In the genomic region with DNA sequence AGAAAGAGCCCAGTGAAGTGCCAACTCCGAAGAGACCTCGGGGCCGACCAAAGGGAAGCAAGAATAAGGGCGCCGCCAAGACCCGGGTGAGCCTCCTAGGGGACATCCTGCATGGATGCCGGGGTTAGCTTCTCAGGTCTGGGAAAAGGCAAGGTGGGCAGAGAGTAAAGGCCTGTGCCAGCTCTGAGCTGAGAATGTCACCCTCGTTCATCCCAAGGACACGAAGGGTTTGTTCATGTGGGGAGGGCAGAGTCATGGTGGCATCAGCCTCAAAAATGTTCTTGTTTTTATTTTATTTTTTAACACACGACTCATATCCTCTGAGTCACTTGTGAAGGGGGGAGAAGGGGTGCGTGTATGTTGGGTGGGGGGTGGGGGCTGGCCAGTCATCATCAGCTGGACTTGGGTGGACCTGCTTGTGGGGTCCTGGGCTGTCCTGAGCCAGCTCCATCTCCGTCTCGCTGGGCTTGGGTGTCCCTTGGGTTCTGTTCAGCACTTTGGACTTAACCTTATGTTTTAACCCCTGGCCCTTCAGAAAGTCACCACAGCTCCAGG, we compare ENCODE assay signal across 26 mouse cellular contexts. TPM values are rescaled to one million over a fixed set of nuclear protein-coding genes. Genes with fewer than 3 reads are reported as not detected.
DNase-seq lines count a peak whose midpoint lies in the region; ATAC-seq and TF ChIP-seq lines count a peak whose summit lies in the region.
"Had no signal": no experiment of that assay in that cellular context is flagged by ENCODE, and none has a peak within 500 bp of the region (broad histone marks: within the 10 kb centered on the region; RNA-seq: fewer than 3 reads in every experiment).

No protein-coding gene starts in this region.

- peak overlapping the region; percentile 63 for H3K4me2 ChIP-seq in myocyte (ENCODE audit: low read depth)
- no peak overlapping the region for H3K4me2 ChIP-seq in forebrain, postnatal 0 days (ENCODE audit: low read depth)
- H3K4me2 ChIP-seq: embryonic facial prominence, embryonic 12.5 days; heart, embryonic 11.5 days; kidney, embryonic 15.5 days had no signal

- no peak overlapping the region for H3K9ac ChIP-seq in forebrain, postnatal 0 days
- H3K9ac ChIP-seq: embryonic facial prominence, embryonic 12.5 days; kidney, embryonic 15.5 days had no signal

- TF ChIP-seq CTCF in E14TG2a.4 (conservative IDR thresholded peaks at IDR 0.05; ENCODE audit: low read length) = no peak
- TF ChIP-seq CTCF in bone marrow macrophage, adult 2 months (IDR thresholded peaks at IDR 0.05; ENCODE audit: low read depth, low read length) = no peak
- no peak for TF ChIP-seq CTCF in forebrain, postnatal 0 days (IDR thresholded peaks at IDR 0.05; ENCODE audit: low read depth)

- H3K4me1 ChIP-seq in megakaryocyte, embryonic 14.5 days = peaks cover 73% of the 10 kb centered on the region
- peaks cover 66% of the 10 kb centered on the region for H3K4me1 ChIP-seq in E14TG2a.4 (replicated peaks; ENCODE audit: low read depth, low read length)
- peaks cover 19% of the 10 kb centered on the region for H3K4me1 ChIP-seq in bone marrow macrophage, adult 2 months (ENCODE audit: control insufficient read depth, insufficient read depth, low read length)
- peaks cover 84% of the 10 kb centered on the region for H3K4me1 ChIP-seq in hindbrain, embryonic 10.5 days (replicated peaks)
- peaks cover 22% of the 10 kb centered on the region for H3K4me1 ChIP-seq in forebrain, postnatal 0 days (ENCODE audit: insufficient read depth)

- H3K27ac ChIP-seq in bone marrow macrophage, adult 2 months (ENCODE audit: insufficient read depth, low read depth, low read length) = peak overlapping the region; percentile 65
- no peak overlapping the region for H3K27ac ChIP-seq in hindbrain, embryonic 10.5 days
- no peak overlapping the region for H3K27ac ChIP-seq in forebrain, postnatal 0 days (ENCODE audit: low read depth, low read length)
- H3K27ac ChIP-seq: hindbrain, postnatal 0 days; kidney, embryonic 15.5 days had no signal

- peaks cover 45% of the 10 kb centered on the region for H3K36me3 ChIP-seq in megakaryocyte, embryonic 14.5 days (replicated peaks; ENCODE audit: low read length)
- H3K36me3 ChIP-seq in E14TG2a.4 (ENCODE audit: insufficient read depth, low read length) (peaks cover 52% of the 10 kb centered on the region), myocyte (ENCODE audit: control insufficient read depth, insufficient read depth) (no peaks in the 10 kb centered on the region)
- peaks cover 41% of the 10 kb centered on the region for H3K36me3 ChIP-seq in hindbrain, embryonic 10.5 days
- H3K36me3 ChIP-seq in forebrain, postnatal 0 days (ENCODE audit: insufficient read depth) = peaks cover 5% of the 10 kb centered on the region

- TF ChIP-seq POLR2A in bone marrow macrophage, adult 2 months (IDR thresholded peaks at IDR 0.05; ENCODE audit: borderline replicate concordance, low read depth, low read length) = no peak
- TF ChIP-seq POLR2A in myocyte (IDR thresholded peaks at IDR 0.05; ENCODE audit: insufficient read length, low read depth) = no peak

- H3K79me2 ChIP-seq in myocyte (ENCODE audit: control insufficient read depth, insufficient read depth) = peaks cover 27% of the 10 kb centered on the region

- no peak for DNase-seq in hindbrain, embryonic 10.5 days (ENCODE audit: low spot score)
- DNase-seq in urinary bladder, postnatal 36 days (ENCODE audit: low spot score in 2 of 2) = no peak
- DNase-seq in forebrain, postnatal 0 days = no peak
- DNase-seq: adrenal gland, postnatal 25 days; cerebellum, postnatal 14 days; gastrocnemius, postnatal 10 days; heart, adult 11 months; left cerebral cortex, postnatal 4 days; lung, adult 2 months; lung, postnatal 14 days; thymus, postnatal 14 days had no signal

- ATAC-seq in megakaryocyte, adult 5-6 weeks (ENCODE audit: poor library complexity, severe bottlenecking) = no peak
- no peak for ATAC-seq in forebrain, postnatal 0 days
- ATAC-seq: forebrain, embryonic 14.5 days; hindbrain, postnatal 0 days; intestine, postnatal 0 days; midbrain, embryonic 16.5 days; Patski had no signal

- no peaks in the 10 kb centered on the region for H3K9me3 ChIP-seq in megakaryocyte, embryonic 14.5 days
- H3K9me3 ChIP-seq in E14TG2a.4 (ENCODE audit: low read length) = no peaks in the 10 kb centered on the region
- no peaks in the 10 kb centered on the region for H3K9me3 ChIP-seq in hindbrain, embryonic 10.5 days
- H3K9me3 ChIP-seq in forebrain, postnatal 0 days (ENCODE audit: low read length) = no peaks in the 10 kb centered on the region
- H3K9me3 ChIP-seq: embryonic facial prominence, embryonic 12.5 days; kidney, embryonic 15.5 days had no signal

- H3ac ChIP-seq in myocyte (ENCODE audit: control insufficient read depth, insufficient read length) = no peak overlapping the region

- no peaks in the 10 kb centered on the region for H3K27me3 ChIP-seq in megakaryocyte, embryonic 14.5 days (replicated peaks)
- H3K27me3 ChIP-seq in E14TG2a.4 (ENCODE audit: insufficient read depth, low read length) (no peaks in the 10 kb centered on the region), myocyte (ENCODE audit: control insufficient read depth, insufficient read depth, insufficient read length) (no peaks in the 10 kb centered on the region)
- no peaks in the 10 kb centered on the region for H3K27me3 ChIP-seq in hindbrain, embryonic 10.5 days (ENCODE audit: insufficient read depth, poor library complexity, severe bottlenecking)
- H3K27me3 ChIP-seq in forebrain, postnatal 0 days (ENCODE audit: insufficient read depth, low read length) = no peaks in the 10 kb centered on the region
- H3K27me3 ChIP-seq: embryonic facial prominence, embryonic 12.5 days; kidney, embryonic 15.5 days; Patski had no signal

- H3K4me3 ChIP-seq in megakaryocyte, embryonic 14.5 days (replicated peaks) = peak overlapping the region; percentile 50
- peak overlapping the region; percentile 95 for H3K4me3 ChIP-seq in E14TG2a.4 (replicated peaks; ENCODE audit: low read length)
- peak overlapping the region; percentile 7; the same call in 1 of the 2 replicates for H3K4me3 ChIP-seq in bone marrow macrophage, adult 2 months (ENCODE audit: insufficient read depth, low read length)
- H3K4me3 ChIP-seq in myocyte = no peak overlapping the region
- H3K4me3 ChIP-seq in hindbrain, embryonic 10.5 days = no peak overlapping the region
- H3K4me3 ChIP-seq in forebrain, postnatal 0 days (ENCODE audit: low read depth, low read length) = no peak overlapping the region
- H3K4me3 ChIP-seq: embryonic facial prominence, embryonic 12.5 days; kidney, embryonic 15.5 days had no signal

- WGBS in hindbrain, embryonic 10.5 days = 88% methylated on average over 13 of the region's 13 CpGs
- WGBS in forebrain, postnatal 0 days = 88% methylated on average over 13 of the region's 13 CpGs

TF ChIP-seq in myocyte, 11 proteins besides CTCF, POLR2A, EP300 and RAD21:
- TF ChIP-seq POLR2AphosphoS2 (IDR thresholded peaks at IDR 0.05; ENCODE audit: insufficient read length, low read depth) (no peak), USF1 (IDR thresholded peaks at IDR 0.05; ENCODE audit: low read depth) (no peak), SRF (IDR thresholded peaks at IDR 0.05; ENCODE audit: control insufficient read depth, insufficient read length, low read depth) (no peak), TCF3 (IDR thresholded peaks at IDR 0.05; ENCODE audit: insufficient read length, low read depth) (no peak), CEBPB (IDR thresholded peaks at IDR 0.05; ENCODE audit: insufficient read depth, poor library complexity, severe bottlenecking) (no peak), MAX (IDR thresholded peaks at IDR 0.05; ENCODE audit: low read depth) (no peak), MYOG (IDR thresholded peaks at IDR 0.05; ENCODE audit: control insufficient read depth in 1 of 3, insufficient read depth in 1 of 3, insufficient read length in 2 of 3, low read depth in 2 of 3) (no peak), E2F4 (IDR thresholded peaks at IDR 0.05; ENCODE audit: insufficient read depth) (no peak), REST (IDR thresholded peaks at IDR 0.05; ENCODE audit: insufficient read depth, insufficient read length) (no peak), TCF12 (IDR thresholded peaks at IDR 0.05; ENCODE audit: insufficient read depth, poor library complexity, severe bottlenecking) (no peak), MYOD1 (IDR thresholded peaks at IDR 0.05; ENCODE audit: control insufficient read depth in 1 of 3, insufficient read length in 2 of 3, low read depth in 2 of 3) (no peak)

RNA-seq across cellular contexts. Expression of a gene that starts 4.6 kb away (rescaled TPM):
- polyA plus RNA-seq in megakaryocyte, embryonic 14.5 days (2012; ENCODE audit: insufficient read depth, low replicate concordance) = 81.1 and 284 TPM in 2 replicates
- 58.0 and 63.8 TPM in 2 replicates for total RNA-seq in megakaryocyte, adult 5-6 weeks (2015)
- 55.4 and 62.9 TPM in 2 replicates for total RNA-seq in megakaryocyte, adult 5-6 weeks (2017)
- polyA plus RNA-seq in bone marrow macrophage, adult 2 months (2012; ENCODE audit: insufficient read depth, insufficient read length, missing spikeins) = 76.7 and 85.6 TPM in 2 replicates
- polyA plus RNA-seq in myocyte (2012; fragmentation: generic; extraction: Trizol) = 46.0 TPM
- polyA plus RNA-seq in hindbrain, embryonic 10.5 days (2016; fragmentation: Nextera tagmentation; extraction: Ambion mirVana) = 19.1 and 23.9 TPM in 2 replicates
- total RNA-seq in forebrain, postnatal 0 days (2014; rRNA removed) = 35.0 and 70.3 TPM in 2 replicates
- polyA plus RNA-seq in forebrain, postnatal 0 days (2015; fragmentation: Nextera tagmentation; extraction: Ambion mirVana) = 85.2 and 92.8 TPM in 2 replicates

RNA-seq across cellular contexts. Expression of a gene that starts 4.7 kb away (rescaled TPM):
- polyA plus RNA-seq in megakaryocyte, embryonic 14.5 days (2012; ENCODE audit: insufficient read depth, low replicate concordance) = 3,567 and 8,363 TPM in 2 replicates
- 159 and 170 TPM in 2 replicates for total RNA-seq in megakaryocyte, adult 5-6 weeks (2015)
- 89.8 and 99.6 TPM in 2 replicates for total RNA-seq in megakaryocyte, adult 5-6 weeks (2017)
- polyA plus RNA-seq in bone marrow macrophage, adult 2 months (2012; ENCODE audit: insufficient read depth, insufficient read length, missing spikeins) = 151 and 159 TPM in 2 replicates
- polyA plus RNA-seq in myocyte (2012; fragmentation: generic; extraction: Trizol) = 60.9 TPM
- 541 and 748 TPM in 2 replicates for polyA plus RNA-seq in hindbrain, embryonic 10.5 days (2016; fragmentation: Nextera tagmentation; extraction: Ambion mirVana)
- total RNA-seq in forebrain, postnatal 0 days (2014; rRNA removed) = 84.7 and 99.1 TPM in 2 replicates
- polyA plus RNA-seq in forebrain, postnatal 0 days (2015; fragmentation: Nextera tagmentation; extraction: Ambion mirVana) = 122 and 123 TPM in 2 replicates

RNA-seq across cellular contexts. Expression of a gene that starts 39.8 kb away (rescaled TPM):
- polyA plus RNA-seq in megakaryocyte, embryonic 14.5 days (2012; ENCODE audit: insufficient read depth, low replicate concordance) = not detected in 2 replicates
- not detected in 2 replicates for total RNA-seq in megakaryocyte, adult 5-6 weeks (2015)
- not detected in 2 replicates for total RNA-seq in megakaryocyte, adult 5-6 weeks (2017)
- polyA plus RNA-seq in bone marrow macrophage, adult 2 months (2012; ENCODE audit: insufficient read depth, insufficient read length, missing spikeins) = not detected in 2 replicates
- polyA plus RNA-seq in myocyte (2012; fragmentation: generic; extraction: Trizol) = not detected
- 2.2 and 4.2 TPM in 2 replicates for polyA plus RNA-seq in hindbrain, embryonic 10.5 days (2016; fragmentation: Nextera tagmentation; extraction: Ambion mirVana)
- total RNA-seq in forebrain, postnatal 0 days (2014; rRNA removed) = 13.1 and 14.5 TPM in 2 replicates
- 3.2 and 5.5 TPM in 2 replicates for polyA plus RNA-seq in forebrain, postnatal 0 days (2015; fragmentation: Nextera tagmentation; extraction: Ambion mirVana)
- total RNA-seq: hematopoietic stem cell, adult 5-6 weeks; liver, adult 2 months had no signal
- polyA plus RNA-seq: liver, adult 2 months had no signal

Comparison
In these comparisons a context has a peak if more than half of its experiments do, and no peak if none do; other contexts are left out.
1. H3K4me3 ChIP-seq: peak in megakaryocyte, embryonic 14.5 days (single experiment), E14TG2a.4 (single experiment) and bone marrow macrophage, adult 2 months (single experiment); none in myocyte (single experiment), hindbrain, embryonic 10.5 days (single experiment) and forebrain, postnatal 0 days (single experiment).